ENCODE assay signal across 17 mouse cellular contexts in genomic region chr4:137391287-137391686, GRCm38 (mm10). TPM values are rescaled to one million over a fixed set of nuclear protein-coding genes. Genes with fewer than 3 reads are reported as not detected.
DNase-seq lines count a peak whose midpoint lies in the region; TF ChIP-seq lines count a peak whose summit lies in the region.
"Had no signal": no experiment of that assay in that cellular context is flagged by ENCODE, and none has a peak within 500 bp of the region (broad histone marks: within the 10 kb centered on the region; RNA-seq: fewer than 3 reads in every experiment).

No protein-coding gene starts in this region.

- H3K27ac ChIP-seq in layer of hippocampus, adult 2 months = no peak overlapping the region
- H3K27ac ChIP-seq: embryonic facial prominence, embryonic 10.5 days; liver, embryonic 15.5 days had no signal

- H3K4me3 ChIP-seq in layer of hippocampus, adult 2 months = no peak overlapping the region
- H3K4me3 ChIP-seq: embryonic facial prominence, embryonic 10.5 days; liver, embryonic 15.5 days had no signal

- no peak for DNase-seq in layer of hippocampus, adult 2 months (ENCODE audit: low spot score in 2 of 2)
- no peak for DNase-seq in layer of hippocampus, adult 18-20 months (ENCODE audit: low spot score in 2 of 2)
- DNase-seq in A20 (ENCODE audit: low read depth, low spot score) = peak; percentile 33
- DNase-seq in B cell, adult 2 months = peak; percentile 51 to 54
- peak; percentile 57 for DNase-seq in ZHBTc4 (ENCODE audit: low read depth, low spot score)
- no peak for DNase-seq in thymus, postnatal 10 days (ENCODE audit: low spot score in 2 of 2)
- DNase-seq in natural killer cell, adult 2 months (ENCODE audit: low spot score in 2 of 2) = no peak
- DNase-seq: cerebellum, postnatal 14 days; kidney, postnatal 10 days; left cerebral cortex, postnatal 4 days; thymus, adult 2 months had no signal

- TF ChIP-seq CTCF in layer of hippocampus, adult 2 months (conservative IDR thresholded peaks at IDR 0.05) = peak; percentile 56

RNA-seq across cellular contexts. Expression of gene Cela3a, which starts 18.3 kb away (rescaled TPM):
- total RNA-seq in layer of hippocampus, adult 2 months (2021) = not detected
- total RNA-seq in layer of hippocampus, adult 18-20 months (2021) = not detected
- total RNA-seq: adrenal gland, adult 18-20 months; heart, postnatal 25 days; layer of hippocampus, postnatal 10 days; left cerebral cortex, postnatal 4 days; megakaryocyte, adult 5-6 weeks had no signal

RNA-seq across cellular contexts. Expression of gene Cdc42, which starts 33.8 kb away (rescaled TPM):
- total RNA-seq in layer of hippocampus, adult 2 months (2021) = 100 to 1,000 TPM; 300 to 303 TPM
- total RNA-seq in layer of hippocampus, adult 18-20 months (2021) = 100 to 1,000 TPM; 285 to 289 TPM

RNA-seq across cellular contexts. Expression of gene Cela3b, which starts 39.1 kb away (rescaled TPM):
- total RNA-seq in layer of hippocampus, adult 2 months (2021) = not detected
- total RNA-seq in layer of hippocampus, adult 18-20 months (2021) = not detected
- total RNA-seq: adrenal gland, adult 18-20 months; heart, postnatal 25 days; layer of hippocampus, postnatal 10 days; left cerebral cortex, postnatal 4 days; megakaryocyte, adult 5-6 weeks had no signal

Comparison
In these comparisons a context has a peak if more than half of its experiments do, and no peak if none do; other contexts are left out.
1. DNase-seq: peak in A20 (single experiment), B cell, adult 2 months (2 of 2) and ZHBTc4 (single experiment); none in layer of hippocampus, adult 2 months (0 of 2), layer of hippocampus, adult 18-20 months (0 of 2), thymus, postnatal 10 days (0 of 2) and natural killer cell, adult 2 months (0 of 2).